Mouse (Mus musculus) testis, adult 2 months (tissue): Measurements from ENCODE around the gene Cog4.

ENCODE experiments used
- CTCF ChIP-seq: fragments of 200-500 bp; IDR thresholded peaks from 2 replicates; pipeline ENCODE4 v1.5.1; 2012; ENCODE audit warnings: low read depth, mild to moderate bottlenecking, inconsistent platforms, low read length, moderate library complexity; ENCODE audit not compliant: control insufficient read depth, insufficient read depth, insufficient replicate concordance
- POLR2A ChIP-seq: fragments of 200-500 bp; IDR thresholded peaks from 2 replicates; pipeline ENCODE4 v1.6.1; 2012; ENCODE audit warnings: low read depth, mild to moderate bottlenecking, inconsistent platforms, low read length, moderate library complexity; ENCODE audit not compliant: control insufficient read depth

DNA sequence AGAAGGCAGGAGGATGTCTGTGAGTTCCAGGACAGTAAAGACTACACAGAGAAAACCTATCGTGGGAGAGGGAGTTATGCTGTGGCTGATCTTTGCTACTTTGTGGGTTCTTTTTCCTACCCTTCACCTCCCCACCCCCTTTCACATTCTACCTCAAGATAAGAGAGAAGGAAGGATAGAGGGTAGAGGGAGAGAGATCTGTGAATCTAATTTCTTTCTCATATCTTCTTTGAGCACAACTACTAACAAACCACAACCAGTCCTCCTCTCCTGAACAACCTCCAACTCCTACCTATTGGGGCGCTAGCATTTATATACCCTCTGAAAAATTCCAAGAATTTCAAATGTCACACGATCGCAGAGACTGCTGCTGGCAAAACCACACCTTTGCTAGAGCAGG is 31.5 kb downstream of the Cog4 start:
- no peak for TF ChIP-seq POLR2A
- no peak for TF ChIP-seq CTCF
